Mouse (Mus musculus): ENCODE measurements around the gene Clmp.

Clmp gene

DNA sequence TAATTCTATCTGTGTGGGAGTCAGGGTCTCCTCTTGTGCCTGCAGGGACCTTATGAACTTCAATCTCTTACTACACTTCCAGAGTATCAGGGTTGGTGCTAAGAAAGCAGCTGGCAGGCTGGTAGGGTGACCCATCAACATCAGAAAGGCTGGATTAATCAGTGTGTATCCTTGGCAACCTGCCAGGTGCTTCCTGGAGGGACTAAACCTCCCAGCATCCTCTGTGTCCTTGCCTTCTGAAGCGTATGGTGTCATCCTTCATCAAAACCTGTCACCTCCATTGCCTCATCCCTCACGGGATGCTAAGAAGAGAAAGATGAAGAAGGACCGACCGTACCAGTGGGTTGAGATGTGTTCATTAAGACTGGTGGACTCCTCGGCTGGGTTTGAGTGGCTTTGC, 8.0 kb downstream of the Clmp start:
- no peak for DNase-seq

DNA sequence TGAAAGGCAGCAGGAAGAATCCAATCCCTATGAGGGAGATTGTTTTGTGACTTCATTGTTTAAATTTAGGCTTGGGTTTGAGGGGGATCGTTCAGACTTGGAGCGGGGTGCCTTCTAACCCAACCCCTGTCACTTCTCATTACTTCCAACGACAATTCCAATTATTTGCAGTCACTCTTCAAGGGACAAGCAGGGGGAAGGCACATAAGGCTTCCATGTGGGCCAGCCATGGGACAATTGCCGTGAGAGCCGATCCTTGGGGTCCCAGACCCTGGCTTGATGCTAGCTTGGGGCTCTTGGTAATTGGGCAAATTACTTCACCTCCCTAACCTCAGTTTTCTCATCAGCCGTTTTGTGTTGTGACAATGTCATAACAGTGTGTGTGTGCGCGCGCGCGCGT, 8.5 kb downstream of the Clmp start:
- no peak for DNase-seq

GRCm38 (mm10) chr9:40696086-40696485, 10.3 kb downstream of the Clmp start:
- no peak for DNase-seq

- no peak for DNase-seq
Observed at GRCm38 (mm10) chr9:40699194-40699593, 13.4 kb downstream of the Clmp start.

- DNase-seq = no peak
Observed at GRCm38 (mm10) chr9:40700253-40700652, 14.5 kb downstream of the Clmp start.

- no peak for DNase-seq
Observed at GRCm38 (mm10) chr9:40704364-40705276, 18.9 kb downstream of the Clmp start.

DNA sequence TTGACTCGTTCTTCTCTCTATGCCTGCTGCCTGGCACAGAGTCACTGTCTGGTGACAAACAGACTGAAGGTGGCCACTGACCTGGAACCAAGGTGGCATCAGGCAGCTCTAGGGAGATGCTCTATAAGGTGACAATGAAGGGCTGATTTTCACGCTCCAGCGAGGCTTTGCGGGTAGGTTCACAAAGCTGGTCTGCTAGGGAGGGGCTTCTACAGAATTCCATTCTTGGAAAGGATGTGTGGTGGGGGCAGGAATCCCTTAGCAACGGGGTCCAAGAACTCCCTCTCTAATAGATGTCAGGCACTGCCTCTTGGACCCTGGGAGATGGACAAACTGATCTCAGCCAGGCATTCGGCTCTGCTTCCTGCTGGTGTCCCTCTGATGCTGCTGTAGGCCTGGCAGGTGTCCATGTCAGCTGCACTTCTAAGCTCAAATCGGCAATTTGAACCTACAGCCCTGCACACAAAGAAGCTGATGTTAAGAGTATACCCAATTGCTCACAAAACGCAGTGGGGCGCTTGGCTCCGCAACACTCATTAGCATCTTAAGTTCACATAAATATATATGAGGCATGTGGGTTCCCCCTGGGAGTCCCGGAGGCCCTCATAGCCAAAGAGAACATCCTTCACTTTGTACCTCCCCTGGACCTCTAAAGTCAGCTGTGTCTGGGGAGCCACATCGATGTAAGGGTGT, 22.8 kb downstream of the Clmp start:
- DNase-seq = no peak

- no peak for DNase-seq
Observed at GRCm38 (mm10) chr9:40709141-40709537, 23.4 kb downstream of the Clmp start.

DNA sequence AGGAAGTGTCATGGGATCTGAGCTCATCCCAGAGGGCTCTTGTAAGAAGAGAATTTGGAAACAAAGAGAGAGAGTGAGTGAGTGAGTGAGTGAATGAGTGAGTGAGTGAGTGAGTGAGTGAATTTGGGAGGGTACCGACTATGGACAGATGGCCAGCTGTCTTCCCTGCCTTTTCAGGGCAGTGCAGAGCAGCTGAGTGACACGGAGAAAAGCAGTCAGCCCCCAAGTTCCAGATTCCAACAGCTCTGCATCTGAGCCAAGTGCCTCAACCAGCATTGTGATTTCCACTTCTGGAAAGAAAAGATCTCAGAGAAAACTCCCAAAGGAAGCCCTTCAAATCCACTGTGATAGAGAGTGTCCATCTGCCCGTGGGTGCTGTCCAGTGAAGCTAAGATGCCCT, 23.8 kb downstream of the Clmp start:
- DNase-seq = no peak

GRCm38 (mm10) chr9:40709991-40710390, 24.2 kb downstream of the Clmp start:
- no peak for DNase-seq

DNA sequence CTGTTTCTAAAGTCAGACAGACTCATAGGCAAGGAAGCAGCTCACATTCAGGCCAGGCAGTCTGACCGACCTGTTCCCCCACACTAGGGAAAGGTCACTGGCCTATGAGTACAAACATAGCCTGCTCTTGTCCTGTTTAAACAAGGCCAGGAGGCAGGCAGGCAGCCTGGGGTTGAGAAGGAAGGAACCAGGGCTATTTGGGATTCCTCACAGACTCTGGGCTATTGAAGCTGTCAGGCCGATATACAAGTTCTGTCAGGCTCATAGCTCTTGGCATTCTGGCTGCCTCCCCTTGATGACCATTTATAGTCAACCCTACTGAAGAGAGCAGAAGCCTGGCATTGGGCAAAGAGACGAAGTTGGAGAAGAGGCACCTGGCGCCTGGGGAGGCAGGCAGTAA, 25.9 kb downstream of the Clmp start:
- DNase-seq = no peak

DNA sequence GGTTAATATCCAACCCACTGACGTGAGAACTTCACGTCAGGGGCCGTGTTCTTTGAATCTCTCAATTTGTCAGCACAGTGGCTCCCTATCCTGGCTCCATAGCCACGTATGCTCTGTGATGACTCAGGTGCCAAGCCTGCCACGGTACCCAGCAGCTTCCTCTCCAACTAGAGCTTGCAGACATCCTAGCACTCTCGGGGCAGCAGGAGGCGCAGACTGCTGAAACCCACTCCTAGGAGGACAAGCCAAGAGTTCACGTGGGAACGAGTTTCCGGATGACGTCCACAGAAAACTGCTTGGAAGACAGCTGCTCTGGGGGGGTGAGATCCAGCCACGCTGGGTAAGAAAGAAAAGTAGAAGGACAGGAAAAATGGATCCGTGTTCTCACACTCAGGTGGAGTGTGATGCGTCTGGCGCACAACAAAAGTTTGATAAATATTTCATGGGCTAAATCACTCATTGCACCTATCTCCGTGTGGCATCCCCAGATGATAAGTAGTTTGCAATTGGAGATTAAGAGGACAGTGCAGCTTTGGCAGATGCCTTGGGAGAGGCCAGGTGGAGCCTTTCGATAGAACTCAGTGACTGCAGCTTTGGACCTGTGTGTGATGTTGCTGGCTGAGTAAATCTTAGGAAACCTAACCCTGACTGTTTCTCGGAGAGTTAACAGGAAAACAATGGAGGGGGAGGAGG, 31.6 kb downstream of the Clmp start:
- no peak for DNase-seq

- DNase-seq = no peak
Observed at GRCm38 (mm10) chr9:40717875-40718185, 32.1 kb downstream of the Clmp start.

GRCm38 (mm10) chr9:40720881-40721280, 35.1 kb downstream of the Clmp start:
- DNase-seq = no peak

DNA sequence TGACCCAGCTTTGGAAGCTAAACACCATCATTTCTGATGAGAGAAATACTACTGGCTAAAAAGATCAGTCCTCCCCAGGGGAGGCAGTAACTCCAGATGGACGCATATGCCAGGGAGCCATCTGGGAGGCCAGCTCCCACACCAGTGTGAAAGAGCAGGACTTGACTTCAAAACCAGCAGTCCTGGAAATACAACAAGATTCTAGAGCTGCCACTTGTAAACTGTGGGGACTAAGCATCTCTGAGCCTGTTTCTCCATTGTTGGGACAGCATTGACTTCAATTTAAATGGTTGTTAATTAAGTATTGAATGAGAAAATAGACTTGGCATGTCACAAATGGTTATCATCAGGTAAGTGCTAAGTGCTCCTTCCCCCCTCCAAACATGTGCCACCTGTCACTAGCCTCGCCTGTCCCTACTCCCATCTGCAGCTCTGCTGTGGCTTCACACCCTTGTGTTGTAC, 37.6 kb downstream of the Clmp start:
- no peak for DNase-seq

- no peak for DNase-seq
Observed at GRCm38 (mm10) chr9:40724978-40725377, 39.2 kb downstream of the Clmp start.

- no peak for DNase-seq
Observed at GRCm38 (mm10) chr9:40727140-40727823, 41.5 kb downstream of the Clmp start.

GRCm38 (mm10) chr9:40727824-40728495, 42.2 kb downstream of the Clmp start:
- no peak for DNase-seq

- DNase-seq = no peak
Observed at GRCm38 (mm10) chr9:40730302-40730700, 44.5 kb downstream of the Clmp start.

DNA sequence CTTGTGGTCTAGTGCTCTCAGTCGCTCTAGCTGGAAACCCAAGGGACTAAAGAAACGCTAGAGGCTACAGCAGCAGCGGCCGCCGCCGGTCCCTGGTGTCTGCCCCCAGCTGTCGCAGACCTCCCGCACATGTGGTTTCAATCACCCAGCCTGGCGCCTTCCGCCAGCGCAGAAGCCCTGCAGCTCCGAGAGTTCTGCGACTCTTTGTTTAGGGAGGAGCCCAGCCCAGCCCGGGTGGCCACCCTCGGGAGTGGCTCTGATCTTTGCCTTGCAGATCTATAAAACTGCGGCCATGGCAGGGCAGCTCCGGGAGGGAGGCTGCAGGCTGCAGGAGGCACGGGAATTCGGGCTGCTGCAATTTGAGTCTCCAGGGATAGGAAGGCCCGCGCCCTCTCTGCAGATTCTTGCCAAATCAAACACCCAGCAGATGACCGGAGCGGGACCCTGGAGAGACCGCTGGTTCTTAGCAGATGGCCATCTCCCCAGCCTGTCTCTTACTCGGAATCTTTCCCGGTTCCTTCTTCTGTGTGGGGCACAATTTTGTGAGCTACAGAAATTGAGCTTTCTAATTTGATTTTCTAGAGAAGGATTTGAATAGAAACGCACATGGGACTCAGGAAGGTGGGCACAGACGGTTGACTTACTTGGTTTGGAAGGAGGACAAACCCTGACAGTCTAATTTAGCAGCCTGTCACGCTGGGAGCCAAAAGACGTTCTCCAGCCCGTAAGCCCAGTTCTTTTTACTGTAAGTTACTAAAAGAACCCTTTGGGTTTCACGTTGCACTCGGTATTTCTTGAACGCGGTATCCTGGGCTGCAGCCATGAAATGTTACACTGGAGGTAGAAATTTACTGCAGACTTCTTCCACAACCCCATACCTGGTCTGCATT, 45.2 kb downstream of the Clmp start:
- DNase-seq = peak; percentile 40 to 41

GRCm38 (mm10) chr9:40731591-40732048, 45.9 kb downstream of the Clmp start:
- DNase-seq = no peak

Data from spleen, adult 18-20 months (tissue).